Mouse (Mus musculus): ENCODE results near the gene Ccdc34.

GRCm38 (mm10) chr2:110058424-110058823 lies 40.8 kb downstream of the Ccdc34 start:
- TF ChIP-seq MAFK (IDR thresholded peaks at IDR 0.05; ENCODE audit: insufficient read depth, low read depth, low read length) (no peak), HCFC1 (IDR thresholded peaks at IDR 0.05; ENCODE audit: borderline replicate concordance, insufficient read depth, low read length) (no peak), CHD2 (IDR thresholded peaks at IDR 0.05; ENCODE audit: low read depth, low read length) (no peak), ZC3H11A (IDR thresholded peaks at IDR 0.05; ENCODE audit: borderline replicate concordance, low read depth, low read length) (no peak)
